Mouse (Mus musculus): ENCODE measurements around the gene Srek1ip1. TPM values are rescaled to one million over a fixed set of nuclear protein-coding genes. Genes with fewer than 3 reads are reported as not detected.

The Srek1ip1 gene
- polyA plus RNA-seq, 1 experiment from 2014 or later: 15.0 TPM

GRCm38 (mm10) chr13:104822411-104822838, 30.1 kb downstream of the Srek1ip1 start:
- Histone ChIP-seq H3K27ac (ENCODE audit: low read depth, low read length) (0 out of 2 replicates have a peak overlapping the region, but pooled peaks have one; percentile 39), H3K36me3 (ENCODE audit: control insufficient read depth, insufficient read depth, low read length) (peaks cover 4% of the 10 kb centered on the region; the same call in 1 of the 2 replicates), H3K9me3 (ENCODE audit: control insufficient read depth, low read length) (no peaks in the 10 kb centered on the region), H3K4me2 (ENCODE audit: low read length) (peak overlapping the region; percentile 29; the same call in 1 of the 2 replicates), H3K27me3 (replicated peaks; ENCODE audit: control insufficient read depth, insufficient read depth, low read length) (no peaks in the 10 kb centered on the region), H3K9ac (ENCODE audit: low read depth, low read length) (no peak overlapping the region), H3K4me3 (ENCODE audit: low read length) (no peak overlapping the region), H3K4me1 (ENCODE audit: control insufficient read depth, insufficient read depth, low read depth, low read length) (peaks cover 9% of the 10 kb centered on the region; the same call in 1 of the 2 replicates)
- WGBS: 20% methylated on average over 8 of the region's 8 CpGs
- ATAC-seq: peak; percentile 81

DNA sequence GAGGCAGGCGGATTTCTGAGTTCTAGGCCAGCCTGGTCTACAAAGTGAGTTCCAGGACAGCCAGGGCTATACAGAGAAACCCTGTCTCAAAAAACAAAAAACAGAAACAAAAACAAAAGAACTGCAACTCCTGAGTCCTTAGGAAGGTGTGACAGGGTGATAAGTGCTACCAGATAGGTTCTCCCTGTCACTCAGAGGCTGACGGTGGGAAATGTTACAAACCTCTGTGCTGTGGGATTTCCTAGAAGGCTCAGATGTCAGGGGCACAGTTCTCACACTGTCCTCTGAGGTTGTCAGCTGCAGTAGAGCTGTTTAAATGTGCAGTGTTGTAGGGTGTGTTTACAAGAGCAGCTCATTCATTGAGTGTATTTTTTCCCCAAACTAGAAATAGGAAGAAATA, 33.2 kb downstream of the Srek1ip1 start:
- H3K36me3 ChIP-seq (ENCODE audit: control insufficient read depth, insufficient read depth, low read length): peaks cover 15% of the 10 kb centered on the region
- H3K27me3 ChIP-seq (replicated peaks; ENCODE audit: control insufficient read depth, insufficient read depth, low read length): no peaks in the 10 kb centered on the region
- H3K4me2 ChIP-seq (ENCODE audit: low read length): no peak overlapping the region
- no peaks in the 10 kb centered on the region for H3K4me1 ChIP-seq (ENCODE audit: control insufficient read depth, insufficient read depth, low read depth, low read length)
- WGBS: 94% methylated on average over 2 of the region's 2 CpGs
- no peak overlapping the region for H3K27ac ChIP-seq (ENCODE audit: low read depth, low read length)
- ATAC-seq: no peak
- H3K9ac ChIP-seq (ENCODE audit: low read depth, low read length): no peak overlapping the region
- no peaks in the 10 kb centered on the region for H3K9me3 ChIP-seq (ENCODE audit: control insufficient read depth, low read length)
- no peak overlapping the region for H3K4me3 ChIP-seq (ENCODE audit: low read length)

DNA sequence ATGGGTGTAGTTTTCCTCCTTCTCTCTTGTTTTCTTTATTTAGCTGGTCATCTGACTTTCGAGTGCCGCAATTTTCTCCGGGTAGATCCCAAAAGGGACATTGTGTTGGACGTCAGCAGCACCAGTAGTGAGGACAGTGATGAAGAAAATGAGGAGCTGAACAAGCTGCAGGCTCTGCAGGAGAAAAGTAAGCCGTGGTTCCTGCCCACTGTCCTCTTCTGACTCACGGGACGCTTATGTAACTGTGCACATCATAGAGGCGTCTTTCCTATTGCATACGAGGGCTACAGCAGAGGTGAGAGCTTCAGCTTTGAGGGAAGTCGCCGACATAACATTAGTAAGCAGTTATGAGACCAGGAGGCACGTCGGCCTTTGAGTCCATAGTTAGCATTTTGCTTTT, 40.5 kb downstream of the Srek1ip1 start:
- H3K27me3 ChIP-seq (replicated peaks; ENCODE audit: control insufficient read depth, insufficient read depth, low read length): no peaks in the 10 kb centered on the region
- no peak overlapping the region for H3K27ac ChIP-seq (ENCODE audit: low read depth, low read length)
- H3K4me1 ChIP-seq (ENCODE audit: control insufficient read depth, insufficient read depth, low read depth, low read length): no peaks in the 10 kb centered on the region
- no peak overlapping the region for H3K4me3 ChIP-seq (ENCODE audit: low read length)
- no peaks in the 10 kb centered on the region for H3K9me3 ChIP-seq (ENCODE audit: control insufficient read depth, low read length)
- H3K4me2 ChIP-seq (ENCODE audit: low read length): no peak overlapping the region
- 96% methylated on average over 13 of the region's 13 CpGs for WGBS
- H3K9ac ChIP-seq (ENCODE audit: low read depth, low read length): no peak overlapping the region
- H3K36me3 ChIP-seq (ENCODE audit: control insufficient read depth, insufficient read depth, low read length): peaks cover 19% of the 10 kb centered on the region
- ATAC-seq: no peak

DNA sequence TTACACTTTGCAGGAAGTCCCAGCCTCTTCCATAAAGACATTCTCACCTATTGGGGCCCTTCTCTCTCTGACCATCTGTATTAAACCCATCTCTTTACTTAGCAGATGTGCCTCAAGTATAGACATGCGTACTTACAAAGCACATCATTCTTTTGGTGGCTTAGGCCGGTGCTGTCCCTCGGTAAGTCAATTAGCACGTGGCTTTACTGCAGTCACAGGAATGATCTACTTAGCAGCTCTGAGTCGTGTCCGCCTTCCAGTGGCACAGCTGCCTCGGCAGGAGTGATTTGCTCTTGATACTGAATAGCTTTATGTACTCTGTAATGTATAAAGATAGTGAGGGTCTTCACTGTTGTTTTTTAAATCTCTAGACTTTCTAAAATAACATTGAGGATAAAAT, 45.3 kb downstream of the Srek1ip1 start:
- H3K9ac ChIP-seq (ENCODE audit: low read depth, low read length): no peak overlapping the region
- H3K4me3 ChIP-seq (ENCODE audit: low read length): no peak overlapping the region
- H3K27me3 ChIP-seq (replicated peaks; ENCODE audit: control insufficient read depth, insufficient read depth, low read length): no peaks in the 10 kb centered on the region
- H3K9me3 ChIP-seq (ENCODE audit: control insufficient read depth, low read length): no peaks in the 10 kb centered on the region
- WGBS: 77% methylated on average over 7 of the region's 7 CpGs
- no peak overlapping the region for H3K4me2 ChIP-seq (ENCODE audit: low read length)
- peaks cover 12% of the 10 kb centered on the region for H3K36me3 ChIP-seq (ENCODE audit: control insufficient read depth, insufficient read depth, low read length)
- no peak for ATAC-seq
- H3K27ac ChIP-seq (ENCODE audit: low read depth, low read length): no peak overlapping the region
- no peaks in the 10 kb centered on the region for H3K4me1 ChIP-seq (ENCODE audit: control insufficient read depth, insufficient read depth, low read depth, low read length)

DNA sequence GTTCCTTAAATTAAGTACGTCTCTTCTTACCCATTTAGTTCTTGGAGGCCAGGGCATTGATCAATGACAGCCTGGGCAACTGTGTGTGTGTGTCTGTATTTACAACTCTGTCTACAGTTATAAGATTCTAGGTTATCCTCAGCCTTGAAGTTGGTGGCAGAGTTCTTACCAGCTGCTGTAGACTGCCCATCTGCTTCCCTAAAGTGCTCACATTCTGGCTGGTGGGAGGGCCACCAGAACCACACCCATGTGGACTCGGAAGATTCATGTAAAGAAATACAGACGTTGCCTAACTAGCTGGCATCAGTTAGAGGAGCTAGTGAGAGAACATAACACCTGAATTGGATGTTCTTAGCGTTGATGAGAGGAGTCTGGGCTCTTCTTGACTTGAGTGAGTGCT, 49.7 kb downstream of the Srek1ip1 start:
- Histone ChIP-seq H3K9ac (ENCODE audit: low read depth, low read length) (no peak overlapping the region), H3K27ac (ENCODE audit: low read depth, low read length) (no peak overlapping the region), H3K36me3 (ENCODE audit: control insufficient read depth, insufficient read depth, low read length) (0 out of 2 replicates have a peak, but pooled peaks cover 3% of the 10 kb centered on the region), H3K4me1 (ENCODE audit: control insufficient read depth, insufficient read depth, low read depth, low read length) (no peaks in the 10 kb centered on the region), H3K4me2 (ENCODE audit: low read length) (no peak overlapping the region), H3K9me3 (ENCODE audit: control insufficient read depth, low read length) (no peaks in the 10 kb centered on the region), H3K4me3 (ENCODE audit: low read length) (no peak overlapping the region), H3K27me3 (replicated peaks; ENCODE audit: control insufficient read depth, insufficient read depth, low read length) (no peaks in the 10 kb centered on the region)
- ATAC-seq: no peak
- 80% methylated on average over 4 of the region's 4 CpGs for WGBS

DNA sequence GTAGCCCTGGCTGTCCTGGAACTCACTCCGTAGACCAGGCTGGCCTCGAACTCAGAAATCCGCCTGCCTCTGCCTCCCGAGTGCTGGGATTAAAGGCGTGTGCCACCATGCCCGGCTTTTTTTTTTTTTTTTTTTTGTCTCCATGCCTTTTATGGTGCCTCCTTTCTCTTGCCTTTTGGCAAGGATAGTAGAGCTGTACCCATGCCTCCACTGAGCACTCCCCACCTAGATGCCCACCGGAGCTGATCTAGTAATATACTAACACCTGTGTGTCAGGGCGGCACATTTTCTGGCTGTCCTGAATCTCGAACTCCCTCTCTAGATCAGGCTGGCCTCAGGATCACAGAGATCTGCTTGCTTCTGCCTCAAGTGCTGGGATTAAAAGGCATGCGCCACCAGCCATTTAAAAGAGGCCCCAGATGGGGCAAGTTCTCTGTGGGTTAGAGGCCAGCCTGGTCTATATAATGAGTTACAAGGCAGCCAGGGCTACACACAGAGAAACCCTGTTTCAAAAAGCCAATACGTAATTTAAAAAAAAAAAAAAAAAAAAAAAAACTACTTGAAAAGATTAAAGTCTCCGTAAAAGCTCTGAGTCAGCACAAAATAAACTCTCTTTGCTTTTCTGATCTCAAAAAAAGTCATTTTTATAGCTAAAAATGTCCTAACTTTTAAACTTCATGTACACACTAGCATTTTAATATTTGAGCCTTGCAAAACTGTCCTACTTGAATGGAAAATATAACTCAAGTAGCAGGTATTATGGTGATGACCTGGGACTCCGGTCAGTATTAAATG, 51.2 kb downstream of the Srek1ip1 start:
- H3K27ac ChIP-seq (ENCODE audit: low read depth, low read length): no peak overlapping the region
- H3K27me3 ChIP-seq (replicated peaks; ENCODE audit: control insufficient read depth, insufficient read depth, low read length): no peaks in the 10 kb centered on the region
- 0 out of 2 replicates have a peak, but pooled peaks cover 3% of the 10 kb centered on the region for H3K36me3 ChIP-seq (ENCODE audit: control insufficient read depth, insufficient read depth, low read length)
- H3K9ac ChIP-seq (ENCODE audit: low read depth, low read length): no peak overlapping the region
- H3K4me2 ChIP-seq (ENCODE audit: low read length): no peak overlapping the region
- ATAC-seq: no peak
- no peaks in the 10 kb centered on the region for H3K4me1 ChIP-seq (ENCODE audit: control insufficient read depth, insufficient read depth, low read depth, low read length)
- no peaks in the 10 kb centered on the region for H3K9me3 ChIP-seq (ENCODE audit: control insufficient read depth, low read length)
- no peak overlapping the region for H3K4me3 ChIP-seq (ENCODE audit: low read length)
- WGBS: 93% methylated on average over 13 of the region's 13 CpGs

- H3K4me2 ChIP-seq (ENCODE audit: low read length): no peak overlapping the region
- H3K4me3 ChIP-seq (ENCODE audit: low read length): no peak overlapping the region
- no peaks in the 10 kb centered on the region for H3K27me3 ChIP-seq (replicated peaks; ENCODE audit: control insufficient read depth, insufficient read depth, low read length)
- H3K9me3 ChIP-seq (ENCODE audit: control insufficient read depth, low read length): no peaks in the 10 kb centered on the region
- ATAC-seq: no peak
- no peaks in the 10 kb centered on the region for H3K36me3 ChIP-seq (ENCODE audit: control insufficient read depth, insufficient read depth, low read length)
- 75% methylated on average over 2 of the region's 2 CpGs for WGBS
- no peak overlapping the region for H3K27ac ChIP-seq (ENCODE audit: low read depth, low read length)
- H3K4me1 ChIP-seq (ENCODE audit: control insufficient read depth, insufficient read depth, low read depth, low read length): no peaks in the 10 kb centered on the region
- no peak overlapping the region for H3K9ac ChIP-seq (ENCODE audit: low read depth, low read length)
Measured at GRCm38 (mm10) chr13:104853645-104854044, 61.4 kb downstream of the Srek1ip1 start.

DNA sequence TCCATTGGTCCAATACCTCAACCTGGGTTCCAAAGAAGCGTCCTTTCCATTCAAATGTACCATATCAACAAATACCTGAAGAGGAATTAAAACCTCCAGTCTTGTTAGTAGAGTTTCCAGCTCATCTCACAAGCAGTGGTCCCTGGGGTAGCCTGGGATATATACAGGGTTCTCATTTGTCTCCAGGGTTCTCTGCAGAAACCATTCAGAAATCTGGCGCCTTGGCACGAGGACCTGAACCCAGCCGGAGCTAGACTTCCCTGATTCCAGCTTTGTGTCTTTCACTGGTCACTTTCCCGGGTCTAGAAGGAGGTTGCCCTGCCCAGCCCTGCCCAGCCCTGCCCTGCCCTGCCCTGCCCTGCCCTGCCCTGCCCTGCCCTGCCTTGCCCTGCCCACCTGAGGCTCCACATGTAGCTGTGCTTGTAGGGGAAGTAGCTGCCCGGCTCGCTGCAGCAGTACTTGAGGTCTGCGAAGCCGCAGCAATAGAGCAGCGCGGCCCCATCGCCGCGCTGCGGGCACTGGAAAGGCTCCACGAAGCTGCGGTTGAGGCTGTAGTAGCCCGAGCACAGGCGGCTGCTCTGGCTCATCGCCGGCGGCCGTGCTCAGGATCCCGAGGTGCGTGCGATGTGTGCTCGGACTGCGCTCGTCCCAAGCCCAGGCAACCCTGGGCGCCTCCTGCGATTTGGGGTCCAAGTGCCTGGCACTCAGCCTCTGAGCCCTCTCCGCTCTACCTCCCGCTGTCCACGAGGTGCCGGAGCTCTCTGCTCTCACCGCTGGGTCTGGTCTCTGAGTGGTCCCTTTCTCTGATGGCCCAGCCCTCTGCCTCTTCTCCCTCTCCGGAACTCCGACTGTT, 71.1 kb downstream of the Srek1ip1 start, which contains the start of gene Shisal2b:
Gene Shisal2b, minus strand, starts transcription at position 767 of the 853 bp plus-strand sequence.
- H3K27ac ChIP-seq (ENCODE audit: low read depth, low read length): no peak within 1 kb of the TSS
- H3K4me3 ChIP-seq (ENCODE audit: low read length): peak within 1 kb of the TSS; percentile 58
- peak within 1 kb of the TSS; percentile 74 for H3K9ac ChIP-seq (ENCODE audit: low read depth, low read length)
- peak; percentile 94 for ATAC-seq
- H3K4me2 ChIP-seq (ENCODE audit: low read length): peak within 1 kb of the TSS; percentile 99
- WGBS: 2% methylated on average over 38 of the region's 38 CpGs
- H3K4me1 ChIP-seq (ENCODE audit: control insufficient read depth, insufficient read depth, low read depth, low read length): no peaks in the 10 kb centered on the region
- peaks cover 5% of the 10 kb centered on the region; the same call in 1 of the 2 replicates for H3K9me3 ChIP-seq (ENCODE audit: control insufficient read depth, low read length)
- H3K27me3 ChIP-seq (replicated peaks; ENCODE audit: control insufficient read depth, insufficient read depth, low read length): no peaks in the 10 kb centered on the region
- no peaks in the 10 kb centered on the region for H3K36me3 ChIP-seq (ENCODE audit: control insufficient read depth, insufficient read depth, low read length)

GRCm38 (mm10) chr13:104866726-104867125, 74.4 kb downstream of the Srek1ip1 start:
- H3K27me3 ChIP-seq (replicated peaks; ENCODE audit: control insufficient read depth, insufficient read depth, low read length): no peaks in the 10 kb centered on the region
- H3K4me1 ChIP-seq (ENCODE audit: control insufficient read depth, insufficient read depth, low read depth, low read length): no peaks in the 10 kb centered on the region
- no peak overlapping the region for H3K4me2 ChIP-seq (ENCODE audit: low read length)
- no peaks in the 10 kb centered on the region for H3K36me3 ChIP-seq (ENCODE audit: control insufficient read depth, insufficient read depth, low read length)
- no peaks in the 10 kb centered on the region for H3K9me3 ChIP-seq (ENCODE audit: control insufficient read depth, low read length)
- no peak overlapping the region for H3K9ac ChIP-seq (ENCODE audit: low read depth, low read length)
- no peak overlapping the region for H3K4me3 ChIP-seq (ENCODE audit: low read length)
- 81% methylated on average over 5 of the region's 5 CpGs for WGBS
- H3K27ac ChIP-seq (ENCODE audit: low read depth, low read length): no peak overlapping the region
- no peak for ATAC-seq

All from hindbrain, embryonic 16.5 days (tissue).